Comparison of ENCODE assay signal across 14 mouse cellular contexts in genomic region chr10:4530638-4531235, GRCm38 (mm10). TPM values are rescaled to one million over a fixed set of nuclear protein-coding genes. Genes with fewer than 3 reads are reported as not detected.
DNase-seq lines count a peak whose midpoint lies in the region.
"Had no signal": no experiment of that assay in that cellular context is flagged by ENCODE, and none has a peak within 500 bp of the region (broad histone marks: within the 10 kb centered on the region; RNA-seq: fewer than 3 reads in every experiment).

No protein-coding gene starts in this region.

- DNase-seq in adrenal gland, adult 2 months = peak; percentile 71
- no peak for DNase-seq in adrenal gland, postnatal 4 days (ENCODE audit: low spot score in 2 of 2)
- DNase-seq in adrenal gland, postnatal 14 days = peak; percentile 36
- peak; percentile 66 to 68 for DNase-seq in kidney, adult 8-10 months
- peak; percentile 62 to 73 for DNase-seq in kidney, postnatal 36 days
- no peak for DNase-seq in lung, postnatal 4 days
- DNase-seq in MN1 (ENCODE audit: low spot score) = no peak
- no peak for DNase-seq in cerebellum, adult 18-20 months
- DNase-seq: cerebellum, adult 9-11 months; heart, adult 18-20 months; retina, postnatal 1 day had no signal

RNA-seq across cellular contexts. Expression of gene Ccdc170, which starts 48.4 kb away (rescaled TPM):
- total RNA-seq in adrenal gland, adult 2 months (2021) = 1 to 10 TPM in 1 of 2 experiments, under 1 TPM in 1; 0.40 to 1.1 TPM
- polyA plus RNA-seq in adrenal gland, adult 2 months (2012; rRNA removed) = 0.10 and 0.12 TPM in 2 replicates
- total RNA-seq in adrenal gland, postnatal 4 days (2021) = 1 to 10 TPM in 1 of 2 experiments, under 1 TPM in 1; 0.79 to 2.0 TPM
- total RNA-seq in adrenal gland, postnatal 14 days (2021) = 0.11 and 0.38 TPM in 2 replicates
- total RNA-seq: CH12.LX had no signal
- polyA plus RNA-seq: activated CD4-positive, CD25-positive, alpha-beta regulatory T cell, adult 4 months; heart, embryonic 15.5 days had no signal

Comparison
In these comparisons a context has a peak if more than half of its experiments do, and no peak if none do; other contexts are left out.
1. DNase-seq: peak in adrenal gland, adult 2 months (single experiment), adrenal gland, postnatal 14 days (single experiment), kidney, adult 8-10 months (2 of 2) and kidney, postnatal 36 days (2 of 2); none in adrenal gland, postnatal 4 days (0 of 2), lung, postnatal 4 days (0 of 2), MN1 (single experiment) and cerebellum, adult 18-20 months (0 of 2).